Mouse (Mus musculus) layer of hippocampus, adult 2 months (tissue): Measurements from ENCODE around the gene Gm47996. TPM values are rescaled to one million over a fixed set of nuclear protein-coding genes. Genes with fewer than 3 reads are reported as not detected.
"Not testable (repeated sequence)": the region's sequence is repeated elsewhere in the genome, so short reads cannot be mapped to it uniquely, and the experiment has no call there.

Source experiments
- DNase-seq, 2 experiments: peaks; one replicate each; pipeline ENCODE4 v3.0.0; 2022; ENCODE audit warnings: low spot score in 2 of 2
- H3K27ac ChIP-seq: fragments of 200-600 bp; 2 replicates; pipeline ENCODE4 v1.8.1; 2022
- H3K4me3 ChIP-seq: fragments of 200-600 bp; 2 replicates; pipeline ENCODE4 v1.8.1; 2022; ENCODE audit warnings: mild to moderate bottlenecking
- CTCF ChIP-seq: fragments of 200-600 bp; conservative IDR thresholded peaks from 2 replicates; pipeline ENCODE4 v1.8.1; 2022; ENCODE audit warnings: antibody characterized with exemption, mild to moderate bottlenecking, moderate library complexity
- long read RNA-seq, 2 experiments: library from polyadenylated mRNA; stranded (forward); transcript quantifications; one replicate each; pipeline ENCODE4 v2.0.0; 2021; ENCODE audit warnings: borderline mapping rate in 2 of 2
- total RNA-seq, 2 experiments: library from RNA; stranded (reverse); gene quantifications; 2 replicates each; pipeline ENCODE4 v1.2.3; 2021

Gm47996 gene
- total RNA-seq: not detected
- long read RNA-seq, experiment 1: 0 reads
- long read RNA-seq, experiment 2: 0 reads

DNA sequence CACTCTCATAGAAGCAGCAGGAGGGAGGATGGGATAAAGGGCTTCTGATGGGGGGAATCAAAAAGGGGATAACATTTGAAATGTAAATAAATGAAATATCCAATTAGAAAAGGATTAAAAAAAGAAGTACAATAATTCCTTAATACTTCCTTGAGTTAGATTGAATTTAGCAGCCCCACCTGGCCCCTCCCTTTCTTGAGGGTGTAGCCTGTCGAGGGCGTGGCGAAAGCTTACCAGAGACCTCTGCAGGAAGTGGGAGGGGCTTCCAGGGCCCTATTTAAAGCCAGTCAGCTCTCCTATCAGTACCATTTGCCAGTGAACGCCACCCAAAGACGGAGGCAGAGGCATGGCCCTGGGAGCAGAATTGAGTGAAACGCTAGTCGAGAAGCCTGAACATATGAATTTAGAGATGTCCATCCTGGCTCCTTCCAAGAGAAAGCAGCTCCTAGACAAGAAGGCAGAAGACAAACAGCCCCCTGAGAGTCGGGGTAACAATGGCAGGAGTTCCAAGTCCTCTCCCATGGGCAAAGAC, at the start of gene Gm47996:
TSS of gene Gm47996 (plus strand) at position 308 of the 532 bp plus-strand sequence.
- H3K4me3 ChIP-seq, DNase-seq, H3K27ac ChIP-seq: not testable (repeated sequence)

DNA sequence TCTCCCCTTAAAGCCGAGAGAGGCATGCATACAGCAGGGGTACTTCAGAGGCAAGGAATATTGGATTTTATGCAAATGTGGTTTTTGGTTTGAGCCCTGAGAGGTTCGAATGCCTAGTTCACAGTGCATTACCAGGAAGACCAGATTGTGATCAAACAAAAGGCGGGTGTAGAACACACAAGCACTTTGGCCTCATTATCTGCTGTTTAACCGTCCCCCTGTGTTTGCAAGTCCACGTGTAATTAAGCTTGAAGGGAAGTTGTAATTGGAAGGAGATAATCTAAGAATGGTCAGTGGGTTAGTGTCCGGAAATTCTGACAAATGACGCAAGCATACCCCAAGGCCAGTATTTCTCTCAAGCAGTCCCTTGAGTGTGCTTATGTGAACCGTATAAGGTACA, 43.9 kb upstream of the Gm47996 start:
- no peak for TF ChIP-seq CTCF

GRCm38 (mm10) chr1:151167297-151168047, 42.5 kb upstream of the Gm47996 start:
- Histone ChIP-seq H3K4me3 (no peak overlapping the region), H3K27ac (peak overlapping the region; percentile 23; the same call in 1 of the 2 replicates)
- TF ChIP-seq CTCF: no peak
- DNase-seq: no peak

More for the DNA sequence above, 43.9 kb upstream of the Gm47996 start:
- DNase-seq: no peak
- H3K27ac ChIP-seq: no peak overlapping the region
- H3K4me3 ChIP-seq: no peak overlapping the region

GRCm38 (mm10) chr1:151168637-151169036, 41.3 kb upstream of the Gm47996 start:
- TF ChIP-seq CTCF: no peak
- DNase-seq: no peak
- Histone ChIP-seq H3K27ac (no peak overlapping the region), H3K4me3 (no peak overlapping the region)

- DNase-seq: no peak
- TF ChIP-seq CTCF: no peak
- H3K27ac ChIP-seq: no peak overlapping the region
- H3K4me3 ChIP-seq: no peak overlapping the region
These were observed 38.1 kb upstream of the Gm47996 start for GRCm38 (mm10) chr1:151171572-151172461.

- TF ChIP-seq CTCF: no peak
- H3K27ac ChIP-seq: no peak overlapping the region
- H3K4me3 ChIP-seq: peak overlapping the region; percentile 3; the same call in 1 of the 2 replicates
- no peak for DNase-seq
These were observed 32.6 kb upstream of the Gm47996 start for GRCm38 (mm10) chr1:151177030-151177936.

DNA sequence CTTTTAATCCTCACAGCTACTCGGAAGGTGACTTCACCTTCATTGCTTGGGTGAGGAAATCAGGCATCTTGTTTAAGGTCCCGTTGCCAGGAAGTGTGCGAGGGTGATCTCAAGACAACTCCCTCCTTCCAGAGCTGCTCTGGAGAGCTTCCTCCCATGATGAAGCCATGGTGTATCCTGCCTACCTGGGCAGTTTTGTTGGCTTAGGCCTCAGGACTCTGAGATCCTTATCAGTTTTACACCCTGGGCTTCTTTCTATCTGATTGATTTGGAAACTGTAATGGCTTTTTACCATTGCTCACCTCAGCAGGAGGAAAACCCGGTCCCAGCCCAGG, 32.0 kb upstream of the Gm47996 start:
- DNase-seq: no peak
- no peak for TF ChIP-seq CTCF
- Histone ChIP-seq H3K4me3 (peak overlapping the region; percentile 3; the same call in 1 of the 2 replicates), H3K27ac (no peak overlapping the region)

DNA sequence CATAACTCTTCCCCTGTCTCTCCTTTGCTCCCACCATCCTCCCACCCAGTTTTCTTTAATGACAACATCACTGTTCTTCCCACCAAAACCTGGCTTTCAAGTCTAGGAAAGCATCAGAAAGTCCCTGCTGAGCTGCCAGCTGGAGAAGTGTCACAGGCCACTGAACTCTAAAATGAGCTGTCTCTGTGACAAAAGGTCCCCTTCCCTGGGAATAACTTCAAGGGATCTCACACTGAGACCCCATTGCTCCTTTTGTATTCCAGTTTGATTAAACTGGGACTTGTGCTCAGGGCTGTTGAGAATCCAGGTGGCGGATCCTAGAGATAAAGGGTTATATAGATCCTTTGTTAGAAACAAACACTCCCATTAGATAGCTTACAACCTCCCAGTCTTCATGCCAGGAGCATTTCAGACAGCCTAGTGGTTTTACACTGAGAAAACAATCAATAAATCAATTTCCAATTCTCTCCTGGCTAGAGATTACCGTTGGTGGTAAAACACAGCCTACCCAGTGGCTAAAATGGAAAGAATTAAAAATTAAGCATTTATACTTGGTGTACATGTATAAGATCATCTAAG, 31.3 kb upstream of the Gm47996 start:
- no peak for TF ChIP-seq CTCF
- DNase-seq: no peak
- H3K27ac ChIP-seq: no peak overlapping the region
- H3K4me3 ChIP-seq: no peak overlapping the region

DNA sequence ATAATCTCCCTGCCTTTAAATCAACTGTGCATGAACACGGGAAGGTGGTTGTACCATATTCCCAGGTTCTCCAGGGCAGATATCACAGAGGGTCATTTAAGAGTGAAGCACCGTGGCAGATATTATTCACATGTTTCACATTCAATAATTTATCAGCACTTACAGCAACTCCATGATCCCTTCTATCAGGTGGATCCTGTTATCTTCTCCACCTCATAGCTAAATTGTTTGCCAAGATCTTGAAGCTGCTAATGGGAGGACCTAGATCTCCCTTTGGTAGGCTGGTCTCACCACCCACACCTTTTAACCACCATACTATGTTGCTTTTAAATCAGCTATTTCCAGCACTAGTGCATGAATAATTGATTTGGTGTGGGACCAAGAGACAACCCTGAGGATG, 29.8 kb upstream of the Gm47996 start:
- no peak for DNase-seq
- TF ChIP-seq CTCF: no peak
- Histone ChIP-seq H3K4me3 (no peak overlapping the region), H3K27ac (no peak overlapping the region)

- not testable (repeated sequence) for DNase-seq, H3K4me3 ChIP-seq, H3K27ac ChIP-seq
These were observed 27.7 kb upstream of the Gm47996 start, which contains the start of gene Gm47985 for GRCm38 (mm10) chr1:151182266-151182665. Gm47985 (plus strand) TSS chr1:151182537.

DNA sequence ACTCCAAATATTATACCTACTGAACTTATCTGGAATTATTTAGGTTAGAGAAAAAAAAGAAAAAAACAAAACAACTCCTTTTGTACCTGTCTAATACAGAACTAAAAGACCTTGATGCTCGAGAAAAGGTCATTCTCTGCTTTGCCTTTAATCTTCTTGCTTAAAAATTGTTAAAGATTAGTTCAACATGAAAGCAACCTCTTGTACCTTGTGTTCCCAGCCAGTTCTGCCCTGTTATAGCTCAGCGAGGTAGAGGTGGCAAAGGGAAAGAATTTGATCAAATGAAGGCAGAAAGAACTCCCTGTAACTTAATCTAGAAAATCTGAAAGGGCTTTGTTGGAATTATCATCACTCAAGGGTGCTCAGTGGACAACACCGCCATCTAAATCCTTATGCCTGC, 23.7 kb upstream of the Gm47996 start:
- H3K27ac ChIP-seq, H3K4me3 ChIP-seq, DNase-seq: not testable (repeated sequence)

GRCm38 (mm10) chr1:151186879-151187424, 23.0 kb upstream of the Gm47996 start:
- DNase-seq, H3K4me3 ChIP-seq, H3K27ac ChIP-seq: not testable (repeated sequence)
